Mouse (Mus musculus): ENCODE measurements around the gene Srsf3. TPM values are rescaled to one million over a fixed set of nuclear protein-coding genes. Genes with fewer than 3 reads are reported as not detected.
"Not testable (repeated sequence)": the region's sequence is repeated elsewhere in the genome, so short reads cannot be mapped to it uniquely, and the experiment has no call there.

Srsf3 gene
- total RNA-seq, 2 experiments from 2014 or later = 352 to 499 TPM

- ATAC-seq (replicated peaks; ENCODE audit: low FRiP score, poor library complexity, severe bottlenecking) = no peak
Observed at GRCm38 (mm10) chr17:29060946-29061345, 28.5 kb downstream of the Srsf3 start.

- ATAC-seq (replicated peaks; ENCODE audit: low FRiP score, poor library complexity, severe bottlenecking) = no peak
Observed at GRCm38 (mm10) chr17:29062119-29063035, 29.9 kb downstream of the Srsf3 start.

GRCm38 (mm10) chr17:29063121-29063987, 30.9 kb downstream of the Srsf3 start:
- no peak for ATAC-seq (replicated peaks; ENCODE audit: low FRiP score, poor library complexity, severe bottlenecking)

GRCm38 (mm10) chr17:29063988-29064285, 31.5 kb downstream of the Srsf3 start:
- ATAC-seq (replicated peaks; ENCODE audit: low FRiP score, poor library complexity, severe bottlenecking) = no peak

GRCm38 (mm10) chr17:29065245-29065940, 33.0 kb downstream of the Srsf3 start:
- ATAC-seq (replicated peaks; ENCODE audit: low FRiP score, poor library complexity, severe bottlenecking) = no peak

- ATAC-seq (replicated peaks; ENCODE audit: low FRiP score, poor library complexity, severe bottlenecking) = no peak
Observed at GRCm38 (mm10) chr17:29065971-29066370, 33.5 kb downstream of the Srsf3 start.

GRCm38 (mm10) chr17:29067416-29067815, 35.0 kb downstream of the Srsf3 start:
- not testable (repeated sequence) for ATAC-seq (replicated peaks; ENCODE audit: low FRiP score, poor library complexity, severe bottlenecking)

- ATAC-seq (replicated peaks; ENCODE audit: low FRiP score, poor library complexity, severe bottlenecking) = no peak
Observed at GRCm38 (mm10) chr17:29067847-29068246, 35.4 kb downstream of the Srsf3 start.

- ATAC-seq (replicated peaks; ENCODE audit: low FRiP score, poor library complexity, severe bottlenecking) = no peak
Observed at GRCm38 (mm10) chr17:29069063-29069462, 36.6 kb downstream of the Srsf3 start.

GRCm38 (mm10) chr17:29071820-29072219, 39.4 kb downstream of the Srsf3 start:
- no peak for ATAC-seq (replicated peaks; ENCODE audit: low FRiP score, poor library complexity, severe bottlenecking)

- no peak for ATAC-seq (replicated peaks; ENCODE audit: low FRiP score, poor library complexity, severe bottlenecking)
Observed at GRCm38 (mm10) chr17:29072701-29073307, 40.4 kb downstream of the Srsf3 start.

GRCm38 (mm10) chr17:29073313-29073712, 40.9 kb downstream of the Srsf3 start:
- ATAC-seq (replicated peaks; ENCODE audit: low FRiP score, poor library complexity, severe bottlenecking) = no peak

- no peak for ATAC-seq (replicated peaks; ENCODE audit: low FRiP score, poor library complexity, severe bottlenecking)
Observed at GRCm38 (mm10) chr17:29074085-29074484, 41.7 kb downstream of the Srsf3 start.

- no peak for ATAC-seq (replicated peaks; ENCODE audit: low FRiP score, poor library complexity, severe bottlenecking)
Observed at GRCm38 (mm10) chr17:29076235-29076634, 43.8 kb downstream of the Srsf3 start.

- no peak for ATAC-seq (replicated peaks; ENCODE audit: low FRiP score, poor library complexity, severe bottlenecking)
Observed at GRCm38 (mm10) chr17:29077786-29078509, 45.5 kb downstream of the Srsf3 start.

- no peak for ATAC-seq (replicated peaks; ENCODE audit: low FRiP score, poor library complexity, severe bottlenecking)
Observed at GRCm38 (mm10) chr17:29078519-29079383, 46.3 kb downstream of the Srsf3 start.

GRCm38 (mm10) chr17:29080758-29081617, 48.6 kb downstream of the Srsf3 start:
- no peak for ATAC-seq (replicated peaks; ENCODE audit: low FRiP score, poor library complexity, severe bottlenecking)
